Mouse (Mus musculus) liver, postnatal 0 days (tissue): ENCODE data around the gene Pf4. TPM values are rescaled to one million over a fixed set of nuclear protein-coding genes. Genes with fewer than 3 reads are reported as not detected.
A peak's percentile ranks its signal among the peaks of the same experiment; 100 is the strongest.

Experiments
- ATAC-seq: fragments of 200-750 bp; cut with Nextera tagmentation; 2 replicates; pipeline ENCODE4 v1.8.0; 2017; ENCODE audit warnings: mild to moderate bottlenecking, moderate library complexity
- DNase-seq: peaks from one replicate; pipeline ENCODE4 v3.0.0-alpha.2; 2016
- H3K27ac ChIP-seq: fragments of 300-500 bp; sonication (generic); 2 replicates; pipeline ENCODE4 v1.5.1; 2014; ENCODE audit warnings: antibody characterized with exemption, moderate library complexity, mild to moderate bottlenecking, low read depth
- H3K27me3 ChIP-seq: fragments of 300-500 bp; sonication (generic); 2 replicates; pipeline ENCODE4 v1.6.1; 2014; ENCODE audit warnings: low read length, control low read depth, mixed read lengths; ENCODE audit not compliant: insufficient read depth
- H3K36me3 ChIP-seq: fragments of 300-500 bp; sonication (generic); replicated peaks from 2 replicates; pipeline ENCODE4 v1.6.1; 2014; ENCODE audit warnings: mild to moderate bottlenecking, control low read depth, low read length, moderate library complexity, mixed read lengths; ENCODE audit not compliant: insufficient read depth
- H3K4me1 ChIP-seq: fragments of 300-500 bp; sonication (generic); 2 replicates; pipeline ENCODE4 v1.6.1; 2014; ENCODE audit warnings: antibody characterized with exemption, mild to moderate bottlenecking, control low read depth; ENCODE audit not compliant: insufficient read depth
- H3K4me2 ChIP-seq: fragments of 300-500 bp; sonication (generic); 2 replicates; pipeline ENCODE4 v1.6.1; 2014; ENCODE audit warnings: low read depth, mild to moderate bottlenecking, low read length, moderate library complexity, mixed read lengths
- H3K4me3 ChIP-seq: fragments of 300-500 bp; sonication (generic); 2 replicates; pipeline ENCODE4 v1.5.1; 2014; ENCODE audit warnings: low read depth, low read length
- H3K9ac ChIP-seq: fragments of 300-500 bp; sonication (generic); replicated peaks from 2 replicates; pipeline ENCODE4 v1.6.1; 2014; ENCODE audit warnings: mild to moderate bottlenecking, moderate library complexity
- H3K9me3 ChIP-seq: fragments of 300-500 bp; sonication (generic); 2 replicates; pipeline ENCODE4 v1.6.1; 2016; ENCODE audit warnings: mild to moderate bottlenecking, control low read depth, low read length, mixed read lengths
- CTCF ChIP-seq: sonication (generic); IDR thresholded peaks from 2 replicates; pipeline ENCODE4 v1.5.1; 2016; ENCODE audit warnings: antibody characterized with exemption, low read depth
- EP300 ChIP-seq: IDR thresholded peaks from 2 replicates; pipeline ENCODE4 v1.6.1; 2016; ENCODE audit warnings: antibody characterized with exemption, low read depth, mild to moderate bottlenecking
- WGBS: fragments of 180-500 bp; shearing (Covaris S2); extraction: QIAGEN DNeasy Blood & Tissue Kit; methylation state at CpG from one replicate; pipeline ENCODE4 v1.1.7; 2014; ENCODE audit not compliant: insufficient replicate concordance; 5-methylcytosine and 5-hydroxymethylcytosine counted together
- polyA plus RNA-seq: library from polyadenylated mRNA; unstranded; fragments of >200 nt; fragmentation: Nextera tagmentation; extraction: Ambion mirVana; gene quantifications from 2 replicates; pipeline ENCODE4 v1.2.1, GENCODE M21; 2015

The Pf4 gene
- 704 and 712 TPM in 2 replicates for polyA plus RNA-seq

DNA sequence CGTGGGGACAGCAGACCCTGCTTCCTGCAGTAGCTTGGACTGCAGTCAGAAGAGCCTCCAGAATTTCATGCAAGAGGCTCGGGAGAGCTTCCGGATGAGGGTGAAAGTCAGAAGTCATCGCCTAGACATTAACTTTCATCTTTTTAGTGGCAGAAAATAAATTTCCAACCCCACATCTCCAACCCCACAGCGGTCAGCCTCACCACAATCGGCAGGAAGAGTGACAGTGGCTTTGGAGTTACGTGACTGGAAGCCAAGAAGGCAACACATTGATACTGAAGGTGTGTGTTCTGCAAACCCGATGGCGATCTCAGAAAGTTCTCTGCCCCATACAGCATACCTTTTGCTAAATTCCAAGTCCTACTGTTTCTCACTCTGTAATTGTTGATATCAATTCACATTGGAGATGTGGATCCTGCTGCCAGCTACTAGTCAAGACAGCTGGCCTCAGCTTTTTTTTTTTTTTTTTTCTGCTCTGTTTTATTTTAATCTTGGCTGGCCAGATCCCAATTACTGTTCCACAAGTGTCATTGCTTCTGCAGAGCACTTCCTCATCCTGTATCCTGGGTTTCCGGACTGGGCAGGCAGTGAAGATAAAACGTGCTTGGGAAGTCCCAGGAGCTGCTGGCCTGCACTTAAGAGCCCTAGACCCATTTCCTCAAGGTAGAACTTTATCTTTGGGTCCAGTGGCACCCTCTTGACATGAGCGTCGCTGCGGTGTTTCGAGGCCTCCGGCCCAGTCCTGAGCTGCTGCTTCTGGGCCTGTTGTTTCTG lies at the start of gene Pf4:
Gene Pf4, plus strand, starts transcription at position 556 of the 774 bp plus-strand sequence.
- Histone ChIP-seq H3K4me1 (no peaks in the 10 kb centered on the region), H3K27ac (peak within 1 kb of the TSS; percentile 46; the same call in 1 of the 2 replicates), H3K4me3 (no peak within 1 kb of the TSS), H3K27me3 (no peaks in the 10 kb centered on the region), H3K4me2 (peak within 1 kb of the TSS; percentile 22; the same call in 1 of the 2 replicates), H3K9me3 (no peaks in the 10 kb centered on the region), H3K36me3 (no peaks in the 10 kb centered on the region), H3K9ac (no peak within 1 kb of the TSS)
- WGBS = 35% methylated on average over 16 of the region's 16 CpGs
- DNase-seq (no peak), ATAC-seq (peak; percentile 77)
- TF ChIP-seq EP300 (no peak; the same call in 1 of the 2 replicates), CTCF (no peak)

DNA sequence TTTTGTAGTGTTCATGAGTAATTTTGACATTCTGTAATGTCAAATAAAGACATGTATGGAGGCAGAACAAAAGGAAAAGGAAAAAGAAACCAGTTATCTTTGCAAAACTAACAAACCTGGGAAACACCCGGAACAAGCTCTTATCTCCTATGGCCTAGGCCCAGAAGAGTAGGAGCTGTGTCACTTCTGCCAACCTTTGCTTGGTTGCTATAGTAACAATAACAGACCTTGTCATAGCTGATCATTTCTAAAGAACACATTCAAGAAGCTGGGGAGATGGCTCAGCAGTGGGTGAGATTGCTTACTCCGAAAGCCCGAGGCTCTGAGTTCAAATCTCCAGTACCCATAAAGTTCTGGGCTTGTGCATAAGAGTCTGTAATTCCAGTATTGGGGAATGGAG lies 49.6 kb upstream of the Pf4 start:
- WGBS = 70% methylated on average over 3 of the region's 3 CpGs
- DNase-seq (no peak), ATAC-seq (no peak)
- Histone ChIP-seq H3K4me1 (no peaks in the 10 kb centered on the region), H3K9me3 (no peaks in the 10 kb centered on the region), H3K9ac (no peak overlapping the region), H3K27ac (no peak overlapping the region), H3K4me3 (no peak overlapping the region), H3K36me3 (no peaks in the 10 kb centered on the region), H3K27me3 (no peaks in the 10 kb centered on the region), H3K4me2 (no peak overlapping the region)
- TF ChIP-seq CTCF (no peak), EP300 (no peak)

DNA sequence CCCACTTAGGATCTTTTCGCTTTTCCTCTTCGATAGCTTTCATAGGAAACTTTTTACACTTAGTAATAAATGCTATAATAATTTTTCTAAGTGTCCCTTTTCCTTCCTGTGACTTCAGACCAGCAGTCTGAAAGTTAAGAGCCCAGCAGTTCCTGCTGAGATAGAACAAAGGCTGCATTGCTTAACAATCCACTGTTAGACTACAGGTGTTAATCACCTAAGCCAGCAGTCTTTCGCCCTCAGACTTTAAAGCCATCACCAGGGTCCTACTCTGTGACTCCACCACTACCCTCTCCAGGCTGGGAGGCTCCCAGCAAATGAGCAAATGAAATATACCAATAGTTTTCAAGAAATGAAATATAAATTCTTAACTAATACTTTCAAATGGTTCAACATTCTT lies 44.0 kb upstream of the Pf4 start:
- ATAC-seq = no peak

DNA sequence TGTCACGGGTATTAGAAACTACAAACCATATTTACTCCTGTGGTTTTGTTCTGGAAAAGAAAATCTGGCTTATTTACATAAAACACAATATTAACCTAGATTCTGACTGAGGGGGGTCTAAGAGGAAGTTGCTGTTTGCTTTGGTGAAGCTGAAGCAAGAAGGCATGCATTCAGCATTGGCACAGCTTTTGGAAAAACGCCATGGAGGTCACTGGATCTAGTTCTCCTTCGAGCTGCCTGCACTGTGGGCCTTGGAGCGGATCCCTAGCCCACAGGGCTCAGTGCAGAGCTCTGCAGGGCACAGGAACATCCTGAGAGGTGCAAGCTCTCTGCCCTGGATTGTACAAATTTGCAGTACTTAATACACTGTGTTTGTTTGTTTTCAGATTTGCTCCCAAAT lies 40.8 kb upstream of the Pf4 start:
- ATAC-seq (no peak), DNase-seq (no peak)

More for the DNA sequence above, 44.0 kb upstream of the Pf4 start:
- no peaks in the 10 kb centered on the region for H3K36me3 ChIP-seq
- 69% methylated on average over 3 of the region's 3 CpGs for WGBS
- DNase-seq = no peak
- TF ChIP-seq CTCF (no peak), EP300 (no peak)
- H3K9ac ChIP-seq = no peak overlapping the region
- no peak overlapping the region for H3K4me2 ChIP-seq
- no peak overlapping the region for H3K27ac ChIP-seq
- H3K27me3 ChIP-seq = no peaks in the 10 kb centered on the region
- H3K4me1 ChIP-seq = no peaks in the 10 kb centered on the region
- no peaks in the 10 kb centered on the region for H3K9me3 ChIP-seq
- no peak overlapping the region for H3K4me3 ChIP-seq

DNA sequence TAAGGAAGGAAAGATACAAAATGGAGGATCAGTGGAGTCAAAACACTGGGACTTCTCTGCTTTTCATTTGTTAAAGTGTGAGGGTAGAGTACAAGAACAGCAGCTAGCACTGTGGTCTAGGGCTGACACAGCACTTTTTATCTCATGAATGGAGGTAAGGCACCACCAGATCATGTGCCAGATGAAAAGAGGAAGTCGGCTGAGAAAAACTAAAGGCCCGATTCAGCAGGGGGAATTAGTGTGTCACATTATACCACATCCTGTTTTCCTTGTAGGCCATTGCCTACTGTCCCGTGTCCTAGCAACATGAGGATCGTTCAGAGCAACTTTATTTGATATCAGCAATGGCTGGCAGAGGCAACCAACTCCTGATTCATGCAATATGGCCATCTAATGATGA lies 30.2 kb upstream of the Pf4 start:
- peak; percentile 23 for DNase-seq
- 28% methylated on average over 4 of the region's 4 CpGs for WGBS
- no peak overlapping the region for H3K4me3 ChIP-seq
- H3K36me3 ChIP-seq = no peaks in the 10 kb centered on the region
- H3K27ac ChIP-seq = no peak overlapping the region
- TF ChIP-seq EP300 (0 out of 2 replicates have a peak, but pooled peaks have one; percentile 12), CTCF (no peak)
- H3K9me3 ChIP-seq = no peaks in the 10 kb centered on the region
- no peak overlapping the region for H3K4me2 ChIP-seq
- H3K27me3 ChIP-seq = no peaks in the 10 kb centered on the region
- H3K9ac ChIP-seq = no peak overlapping the region
- ATAC-seq = peak; percentile 82
- H3K4me1 ChIP-seq = no peaks in the 10 kb centered on the region; the same call in 1 of the 2 replicates

More for the DNA sequence above, 40.8 kb upstream of the Pf4 start:
- Histone ChIP-seq H3K4me2 (no peak overlapping the region), H3K27ac (no peak overlapping the region), H3K4me3 (no peak overlapping the region), H3K9ac (no peak overlapping the region), H3K27me3 (no peaks in the 10 kb centered on the region), H3K4me1 (no peaks in the 10 kb centered on the region), H3K9me3 (no peaks in the 10 kb centered on the region), H3K36me3 (no peaks in the 10 kb centered on the region)
- WGBS = 54% methylated on average over 4 of the region's 4 CpGs
- TF ChIP-seq CTCF = no peak
- no peak for TF ChIP-seq EP300

DNA sequence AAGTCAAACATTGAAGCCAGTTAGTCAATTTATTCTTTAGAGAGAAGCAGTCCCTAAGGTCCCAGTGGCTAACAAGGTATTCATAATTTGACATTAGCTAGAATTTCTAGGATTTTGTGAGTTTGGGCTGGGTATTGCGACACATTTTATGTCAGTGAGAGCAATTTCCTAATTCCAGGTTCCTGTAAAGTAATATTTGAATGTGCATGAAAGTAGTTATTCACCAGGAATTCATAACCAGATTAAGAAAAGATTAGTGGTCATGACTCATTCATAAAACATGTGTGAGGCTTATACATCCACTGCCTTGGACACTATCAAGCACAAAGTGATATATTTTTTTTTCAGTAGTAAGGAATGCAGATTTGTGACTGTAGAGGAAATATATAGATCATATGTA lies 18.3 kb upstream of the Pf4 start:
- DNase-seq (no peak), ATAC-seq (no peak)
- no peak for TF ChIP-seq EP300
- TF ChIP-seq CTCF = no peak
- peaks cover 3% of the 10 kb centered on the region; the same call in 1 of the 2 replicates for H3K4me1 ChIP-seq
- H3K27ac ChIP-seq = no peak overlapping the region
- no peak overlapping the region for H3K9ac ChIP-seq
- H3K4me2 ChIP-seq = no peak overlapping the region
- no peaks in the 10 kb centered on the region for H3K27me3 ChIP-seq
- no peak overlapping the region for H3K4me3 ChIP-seq
- 84% methylated on average over 1 of the region's 1 CpGs for WGBS
- H3K9me3 ChIP-seq = no peaks in the 10 kb centered on the region
- H3K36me3 ChIP-seq = no peaks in the 10 kb centered on the region
